24 mouse cellular contexts compared by ENCODE assay signal in genomic region chr7:45226421-45226820, GRCm38 (mm10). TPM values are rescaled to one million over a fixed set of nuclear protein-coding genes. Genes with fewer than 3 reads are reported as not detected.
DNase-seq lines count a peak whose midpoint lies in the region.
"Had no signal": no experiment of that assay in that cellular context is flagged by ENCODE, and none has a peak within 500 bp of the region (broad histone marks: within the 10 kb centered on the region; RNA-seq: fewer than 3 reads in every experiment).

No protein-coding gene starts in this region.

- H3K4me3 ChIP-seq in heart, embryonic 10.5 days, result no peak overlapping the region

- 94% methylated on average over 5 of the region's 5 CpGs for WGBS in heart, embryonic 10.5 days

- H3K27ac ChIP-seq in heart, embryonic 10.5 days, result no peak overlapping the region

- no peaks in the 10 kb centered on the region for H3K9me3 ChIP-seq in heart, embryonic 10.5 days
- H3K9me3 ChIP-seq: G1E had no signal

- peaks cover 96% of the 10 kb centered on the region for H3K36me3 ChIP-seq in heart, embryonic 10.5 days

- intact Hi-C loops in heart, postnatal 36 days (cut with DNase I), result no loop called here

- no peaks in the 10 kb centered on the region for H3K27me3 ChIP-seq in heart, embryonic 10.5 days (ENCODE audit: insufficient read depth, poor library complexity, severe bottlenecking)
- H3K27me3 ChIP-seq: CH12.LX, Patski had no signal

- H3K4me1 ChIP-seq in heart, embryonic 10.5 days, result 0 out of 2 replicates have a peak, but pooled peaks cover 4% of the 10 kb centered on the region

- DNase-seq in heart, adult 11 months, result peak; percentile 74
- DNase-seq in heart, postnatal 4 days, result no peak
- DNase-seq in heart, embryonic 10.5 days (ENCODE audit: low spot score), result peak; percentile 65
- DNase-seq in heart, postnatal 36 days, result no peak
- DNase-seq in testis, postnatal 10 days (ENCODE audit: low spot score), result peak; percentile 27
- no peak for DNase-seq in testis, postnatal 14 days (ENCODE audit: low spot score)
- DNase-seq: adrenal gland, adult 2 months; adrenal gland, adult 8-10 months; adrenal gland, postnatal 10 days; adrenal gland, postnatal 14 days; adrenal gland, postnatal 25 days; adrenal gland, postnatal 36 days; B cell, adult 2 months; cerebellum, adult 11 months; cerebellum, adult 11-12 months; cerebellum, adult 18-20 months had no signal

RNA-seq across cellular contexts. Expression of gene Tead2, which starts 10.9 kb away (rescaled TPM):
- 10 to 100 TPM; 66.4 to 69.4 TPM for total RNA-seq in heart, postnatal 4 days (2021)
- 161 and 210 TPM in 2 replicates for polyA plus RNA-seq in heart, embryonic 10.5 days (2016; fragmentation: Nextera tagmentation; extraction: Ambion mirVana)
- 10 to 100 TPM; 10.3 to 11.4 TPM for total RNA-seq in heart, postnatal 36 days (2021)
- polyA plus RNA-seq: G1E had no signal

RNA-seq across cellular contexts. Expression of gene Cd37, which starts 12.5 kb away (rescaled TPM):
- 1 to 10 TPM; 2.1 to 3.6 TPM for total RNA-seq in heart, postnatal 4 days (2021)
- polyA plus RNA-seq in heart, embryonic 10.5 days (2016; fragmentation: Nextera tagmentation; extraction: Ambion mirVana), result 1.5 and 2.3 TPM in 2 replicates
- total RNA-seq in heart, postnatal 36 days (2021), result 1 to 10 TPM; 2.8 to 4.4 TPM

RNA-seq across cellular contexts. Expression of gene Slc6a16, which starts 14.5 kb away (rescaled TPM):
- total RNA-seq in heart, postnatal 4 days (2021), result under 1 TPM in 1 of 2 experiments, not detected in 1; 0.18 TPM
- 0.50 and 0.83 TPM in 2 replicates for polyA plus RNA-seq in heart, embryonic 10.5 days (2016; fragmentation: Nextera tagmentation; extraction: Ambion mirVana)
- total RNA-seq in heart, postnatal 36 days (2021), result not detected
- total RNA-seq: adrenal gland, adult 18-20 months; adrenal gland, adult 2 months; adrenal gland, postnatal 14 days; adrenal gland, postnatal 25 days; adrenal gland, postnatal 36 days; MEL had no signal
- polyA plus RNA-seq: activated CD4-positive, CD25-positive, alpha-beta regulatory T cell, adult 4 months; adrenal gland, adult 2 months; C2C12; CD4-positive, CD25-positive, alpha-beta regulatory T cell, adult 4 months; G1E; Patski had no signal

RNA-seq across cellular contexts. Expression of gene Dkkl1, which starts 14.5 kb away (rescaled TPM):
- total RNA-seq in heart, postnatal 4 days (2021), result not detected
- 1.2 and 1.9 TPM in 2 replicates for polyA plus RNA-seq in heart, embryonic 10.5 days (2016; fragmentation: Nextera tagmentation; extraction: Ambion mirVana)
- not detected for total RNA-seq in heart, postnatal 36 days (2021)
- total RNA-seq: adrenal gland, adult 18-20 months; adrenal gland, adult 2 months; adrenal gland, adult 8-10 months; adrenal gland, postnatal 14 days; adrenal gland, postnatal 25 days; adrenal gland, postnatal 36 days had no signal
- polyA plus RNA-seq: adrenal gland, adult 2 months; G1E; Patski had no signal

RNA-seq across cellular contexts. Expression of gene Ccdc155, which starts 21.7 kb away (rescaled TPM):
- total RNA-seq in heart, postnatal 4 days (2021), result under 1 TPM in 1 of 2 experiments, not detected in 1; 0.25 TPM
- polyA plus RNA-seq in heart, embryonic 10.5 days (2016; fragmentation: Nextera tagmentation; extraction: Ambion mirVana), result 0.69 and 0.88 TPM in 2 replicates
- total RNA-seq in heart, postnatal 36 days (2021), result not detected
- total RNA-seq: adrenal gland, postnatal 36 days; CH12.LX; G1E had no signal
- polyA plus RNA-seq: C2C12; CD4-positive, CD25-positive, alpha-beta regulatory T cell, adult 4 months; G1E had no signal

Comparison
In these comparisons a context has a peak if more than half of its experiments do, and no peak if none do; other contexts are left out.
1. DNase-seq: peak in heart, adult 11 months (single experiment), heart, embryonic 10.5 days (single experiment) and testis, postnatal 10 days (single experiment); none in heart, postnatal 4 days (single experiment), heart, postnatal 36 days (0 of 2) and testis, postnatal 14 days (single experiment).
2. RNA of gene Tead2, which starts 10.9 kb away (total RNA-seq): 66.4 to 69.4 TPM in heart, postnatal 4 days; 10.3 to 11.4 TPM in heart, postnatal 36 days; every median in the first group is over 4 times any median in the second.